Mouse (Mus musculus) megakaryocyte, embryonic 14.5 days (primary cell): ENCODE results near the gene Csnk1g2.

Experiments
- FLI1 ChIP-seq: IDR thresholded peaks from 2 replicates; pipeline ENCODE4 v1.6.1; 2012; ENCODE audit warnings: low read length, inconsistent platforms, mixed read lengths
- GATA1 ChIP-seq: IDR thresholded peaks from 3 replicates; pipeline ENCODE4 v1.6.1; 2012; ENCODE audit warnings: mixed read lengths, low read length, inconsistent platforms, borderline replicate concordance

DNA sequence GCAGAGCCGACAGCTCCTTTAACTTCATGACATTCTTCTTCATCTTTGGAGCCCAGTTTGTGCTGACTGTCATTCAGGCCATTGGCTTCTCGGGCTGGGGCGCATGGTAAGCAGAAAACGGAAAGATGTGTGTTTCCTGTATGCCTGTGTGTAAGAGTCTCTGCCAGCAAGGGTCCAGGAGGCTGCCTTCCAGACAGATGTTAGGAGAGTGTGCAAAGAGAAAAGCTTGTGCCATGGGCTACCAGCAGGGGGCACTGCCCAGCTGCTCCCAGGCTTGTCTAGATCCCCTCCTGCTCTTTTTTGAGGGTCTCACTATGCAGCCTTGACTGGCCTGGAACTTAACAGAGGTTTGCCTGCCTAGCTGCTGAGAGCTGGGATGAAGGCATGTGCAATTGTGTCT is 11.6 kb upstream of the Csnk1g2 start:
- TF ChIP-seq GATA1: no peak
- TF ChIP-seq FLI1: no peak
